Mouse (Mus musculus) stomach, postnatal 0 days (tissue): ENCODE measurements at regions not wholly inside any gene's neighbourhood (a gene's known extent, or its start where the extent isn't known, plus 50 kb on each side); places are given as distances from the start of the nearest gene placed in this dataset.

ENCODE experiments used
- ATAC-seq: fragments of 200-750 bp; cut with Nextera tagmentation; 2 replicates; pipeline ENCODE4 v1.8.0; 2017; ENCODE audit not compliant: low FRiP score, low TSS enrichment
- DNase-seq: peaks from one replicate; pipeline ENCODE4 v3.0.0-alpha.2; 2016; ENCODE audit warnings: low spot score
- H3K27ac ChIP-seq: fragments of 300-500 bp; sonication (generic); replicated peaks from 2 replicates; pipeline ENCODE4 v1.5.1; 2014; ENCODE audit warnings: mild to moderate bottlenecking, control low read depth
- H3K27me3 ChIP-seq: fragments of 300-500 bp; sonication (generic); 2 replicates; pipeline ENCODE4 v1.6.1; 2014; ENCODE audit warnings: low read length; ENCODE audit not compliant: control insufficient read depth, insufficient read depth
- H3K36me3 ChIP-seq: fragments of 300-500 bp; sonication (generic); 2 replicates; pipeline ENCODE4 v1.6.1; 2014; ENCODE audit warnings: low read length, mixed read lengths; ENCODE audit not compliant: control insufficient read depth, insufficient read depth
- H3K4me1 ChIP-seq: fragments of 300-500 bp; sonication (generic); replicated peaks from 2 replicates; pipeline ENCODE4 v1.6.1; 2014; ENCODE audit warnings: antibody characterized with exemption; ENCODE audit not compliant: control insufficient read depth, insufficient read depth
- H3K4me2 ChIP-seq: fragments of 300-500 bp; sonication (generic); replicated peaks from 2 replicates; pipeline ENCODE4 v1.6.1; 2014; ENCODE audit warnings: low read depth, mild to moderate bottlenecking, control low read depth, moderate library complexity
- H3K4me3 ChIP-seq: fragments of 300-500 bp; sonication (generic); 2 replicates; pipeline ENCODE4 v1.5.1; 2014; ENCODE audit warnings: low read depth, low read length, control low read depth
- H3K9ac ChIP-seq: fragments of 300-500 bp; sonication (generic); 2 replicates; pipeline ENCODE4 v1.6.1; 2014; ENCODE audit warnings: mild to moderate bottlenecking, low read length, control low read depth, mixed read lengths
- H3K9me3 ChIP-seq: fragments of 300-500 bp; sonication (generic); 2 replicates; pipeline ENCODE4 v1.6.1; 2016; ENCODE audit warnings: low read length; ENCODE audit not compliant: control insufficient read depth
- CTCF ChIP-seq: IDR thresholded peaks from 2 replicates; pipeline ENCODE4 v1.5.1; 2016; ENCODE audit warnings: antibody characterized with exemption, low read depth, mild to moderate bottlenecking, moderate library complexity
- EP300 ChIP-seq: optimal IDR thresholded peaks from 2 replicates; pipeline ENCODE3; 2016; ENCODE audit warnings: antibody characterized with exemption
- WGBS: fragments of 180-500 bp; shearing (Covaris S2); extraction: QIAGEN DNeasy Blood & Tissue Kit; methylation state at CpG from one replicate; pipeline ENCODE4 v1.1.7; 2014; 5-methylcytosine and 5-hydroxymethylcytosine counted together

DNA sequence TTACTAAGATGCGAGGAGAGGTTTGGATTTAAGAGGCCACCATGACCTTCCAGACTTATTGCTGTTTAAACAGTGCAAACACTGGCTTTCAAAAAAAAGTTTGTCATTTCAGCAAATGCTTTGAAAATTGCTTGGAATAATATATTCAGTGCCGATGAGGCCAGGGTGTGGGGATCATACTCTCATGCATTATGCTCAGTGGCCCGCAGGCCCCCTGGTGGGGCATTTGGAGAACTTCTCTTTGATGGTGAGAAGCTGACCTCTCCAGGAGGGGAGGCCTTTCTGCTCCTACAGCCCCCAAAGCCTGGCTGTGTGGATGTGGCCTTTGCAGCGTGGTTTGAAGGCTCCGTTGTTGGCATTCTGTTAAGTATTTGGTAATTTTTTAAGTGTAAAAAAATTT is 138.1 kb upstream of the Pitx1 start:
- Histone ChIP-seq H3K27me3 (no peaks in the 10 kb centered on the region), H3K4me2 (peak overlapping the region; percentile 26), H3K9ac (no peak overlapping the region), H3K27ac (peak overlapping the region; percentile 74), H3K4me1 (peaks cover 14% of the 10 kb centered on the region), H3K36me3 (no peaks in the 10 kb centered on the region), H3K9me3 (no peaks in the 10 kb centered on the region), H3K4me3 (0 out of 2 replicates have a peak overlapping the region, but pooled peaks have one; percentile 13)
- ATAC-seq (no peak; the same call in 1 of the 2 replicates), DNase-seq (peak; percentile 50)
- TF ChIP-seq EP300 (no peak), CTCF (peak; percentile 82)
- 43% methylated on average over 5 of the region's 5 CpGs for WGBS

DNA sequence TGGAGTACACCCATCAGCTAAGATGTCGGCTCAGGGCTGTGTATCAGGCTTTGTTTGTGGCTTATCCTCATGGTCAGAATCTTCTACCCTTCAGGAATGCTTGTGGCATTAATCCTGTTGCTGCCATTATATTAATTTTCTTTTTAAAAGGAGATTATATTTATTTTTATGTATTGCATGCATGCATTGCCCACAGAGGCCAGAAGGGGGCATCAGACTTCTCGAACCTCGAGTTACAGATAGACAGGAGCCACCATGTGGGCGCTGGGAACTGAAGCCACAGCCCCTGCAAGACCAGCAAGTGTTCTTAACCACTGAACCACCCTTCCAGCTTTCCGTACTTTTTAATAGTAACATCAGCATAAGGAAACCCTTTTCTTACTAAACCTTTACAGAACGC is 134.7 kb upstream of the Pitx1 start:
- Histone ChIP-seq H3K4me1 (peaks cover 1% of the 10 kb centered on the region; the same call in 1 of the 2 replicates), H3K9me3 (no peaks in the 10 kb centered on the region), H3K4me3 (no peak overlapping the region), H3K27me3 (no peaks in the 10 kb centered on the region), H3K36me3 (no peaks in the 10 kb centered on the region), H3K9ac (no peak overlapping the region), H3K4me2 (no peak overlapping the region), H3K27ac (no peak overlapping the region)
- DNase-seq = no peak
- TF ChIP-seq EP300 (no peak), CTCF (peak; percentile 38)
- WGBS = 88% methylated on average over 6 of the region's 6 CpGs
- ATAC-seq = no peak

DNA sequence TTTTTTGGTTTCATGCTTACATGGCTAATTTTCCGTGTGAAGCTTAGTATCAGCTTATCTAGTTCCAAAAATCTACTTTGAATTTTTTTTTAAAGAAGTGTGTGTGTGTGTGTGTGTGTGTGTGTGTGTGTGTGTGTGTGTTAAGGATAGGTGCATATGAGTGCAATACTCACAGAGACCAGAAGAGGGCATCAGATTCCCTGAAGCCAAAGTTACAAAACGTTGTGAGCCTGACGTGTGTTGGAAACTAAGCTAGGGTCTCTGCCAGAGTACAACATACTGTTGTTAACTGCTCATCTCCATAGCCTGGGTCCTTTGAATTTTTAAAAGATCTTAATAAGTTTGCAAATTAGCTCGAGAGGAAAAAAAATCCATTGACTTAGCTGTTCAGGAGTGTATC is 133.5 kb upstream of the Pitx1 start:
- DNase-seq (no peak), ATAC-seq (no peak)
- Histone ChIP-seq H3K4me3 (no peak overlapping the region), H3K36me3 (no peaks in the 10 kb centered on the region), H3K4me2 (no peak overlapping the region), H3K9me3 (no peaks in the 10 kb centered on the region), H3K27ac (no peak overlapping the region), H3K27me3 (no peaks in the 10 kb centered on the region), H3K9ac (no peak overlapping the region), H3K4me1 (0 out of 2 replicates have a peak, but pooled peaks cover 2% of the 10 kb centered on the region)
- TF ChIP-seq EP300 (no peak), CTCF (peak; percentile 50)
- 91% methylated on average over 4 of the region's 4 CpGs for WGBS

DNA sequence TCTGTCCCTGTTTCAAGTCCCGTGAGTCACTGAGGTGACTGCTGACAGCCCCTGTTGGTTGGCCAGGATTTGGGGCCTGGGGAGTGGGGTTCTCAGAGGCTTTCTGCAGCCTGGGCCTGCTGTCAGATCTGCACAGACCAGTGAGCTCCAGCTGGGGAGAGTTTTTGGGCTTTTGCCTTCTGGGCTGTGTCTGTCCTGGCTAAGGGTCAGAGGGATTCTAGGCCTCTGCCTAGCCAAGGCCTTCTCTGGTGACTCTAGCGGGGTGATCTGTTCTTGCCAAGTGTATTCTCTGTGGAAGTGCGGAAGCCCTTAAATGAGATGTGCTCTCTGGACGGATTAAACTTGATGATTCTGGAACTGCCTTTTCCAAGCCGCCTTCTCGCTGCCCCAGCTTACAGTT is 131.2 kb upstream of the Pitx1 start:
- Histone ChIP-seq H3K36me3 (no peaks in the 10 kb centered on the region), H3K4me3 (no peak overlapping the region), H3K27me3 (no peaks in the 10 kb centered on the region), H3K4me2 (no peak overlapping the region), H3K4me1 (0 out of 2 replicates have a peak, but pooled peaks cover 2% of the 10 kb centered on the region), H3K9ac (0 out of 2 replicates have a peak overlapping the region, but pooled peaks have one; percentile 32), H3K9me3 (no peaks in the 10 kb centered on the region), H3K27ac (peak overlapping the region; percentile 56)
- no peak for TF ChIP-seq EP300
- TF ChIP-seq CTCF = no peak
- 47% methylated on average over 6 of the region's 6 CpGs for WGBS
- no peak; the same call in 1 of the 2 replicates for ATAC-seq
- DNase-seq = no peak

DNA sequence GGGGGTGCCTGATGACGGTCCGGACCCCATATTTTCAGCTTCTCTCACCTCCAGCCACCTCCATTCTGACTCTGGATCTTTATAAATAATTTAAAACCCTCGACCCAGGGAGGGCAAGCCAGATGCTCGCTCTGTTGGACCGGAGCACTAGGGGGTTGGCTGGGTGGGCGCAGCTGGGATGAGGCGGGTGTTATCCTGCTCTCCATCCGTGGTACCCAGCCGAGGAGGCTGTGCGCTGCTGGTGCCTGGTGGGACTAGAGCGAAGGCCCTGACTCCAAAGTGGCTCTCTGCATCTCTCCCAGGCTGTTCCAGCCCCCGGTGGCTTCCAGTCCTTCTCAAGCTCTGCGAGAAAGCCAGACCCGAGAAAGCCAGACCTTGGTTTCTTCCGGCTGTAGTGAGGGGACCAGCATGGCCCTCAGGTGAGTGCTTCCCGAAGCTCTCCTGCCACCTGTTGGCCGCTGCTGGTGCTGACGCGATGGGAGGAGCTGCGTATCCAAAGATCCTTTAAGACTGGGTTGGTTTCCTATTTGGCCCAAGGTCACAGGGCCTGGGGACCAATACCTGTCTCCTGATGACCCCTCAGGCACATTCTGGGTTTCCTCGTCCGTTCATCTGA is 127.1 kb upstream of the Pitx1 start:
- Histone ChIP-seq H3K4me1 (0 out of 2 replicates have a peak, but pooled peaks cover 2% of the 10 kb centered on the region), H3K9me3 (no peaks in the 10 kb centered on the region), H3K36me3 (no peaks in the 10 kb centered on the region), H3K27ac (peak overlapping the region; percentile 88), H3K27me3 (no peaks in the 10 kb centered on the region), H3K4me3 (peak overlapping the region; percentile 35), H3K4me2 (peak overlapping the region; percentile 74), H3K9ac (peak overlapping the region; percentile 70)
- 8% methylated on average over 22 of the region's 22 CpGs for whole genome bisulfite sequencing
- DNase-seq = peak; percentile 91
- ATAC-seq = peak; percentile 80
- TF ChIP-seq EP300 (no peak), CTCF (peak; percentile 96)

DNA sequence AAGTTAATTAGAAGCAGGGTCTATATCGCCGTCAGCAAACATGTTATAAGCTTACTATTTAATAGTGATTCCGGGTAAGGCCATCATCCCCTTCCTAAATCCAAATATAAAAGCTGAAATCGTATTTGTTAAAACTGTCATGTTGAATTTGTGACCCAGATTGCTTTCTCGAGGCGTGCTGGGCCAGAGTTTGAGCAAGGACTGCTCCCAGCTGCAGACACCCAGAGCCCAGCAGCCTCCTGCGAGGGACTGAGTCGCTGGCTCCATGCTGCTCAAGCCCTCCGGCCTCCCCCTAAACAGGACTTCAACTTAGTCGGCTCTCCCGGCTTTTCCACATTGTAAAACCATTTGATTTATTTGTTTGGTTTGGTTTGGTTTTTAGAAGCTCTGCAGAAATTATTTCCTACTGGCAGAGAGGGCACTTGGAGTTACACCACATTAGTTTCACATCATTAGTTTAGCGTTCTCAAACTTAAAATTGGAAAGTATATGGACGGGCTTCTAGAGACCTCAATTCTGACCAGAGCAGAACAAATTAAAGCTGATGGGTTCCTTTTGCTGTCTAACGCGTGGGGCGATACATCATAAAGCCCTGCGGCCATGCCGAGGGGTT is 126.4 kb upstream of the Pitx1 start:
- DNase-seq = no peak
- Histone ChIP-seq H3K4me3 (peak overlapping the region; percentile 35), H3K36me3 (no peaks in the 10 kb centered on the region), H3K27me3 (no peaks in the 10 kb centered on the region), H3K9ac (peak overlapping the region; percentile 70), H3K4me2 (peak overlapping the region; percentile 74), H3K4me1 (0 out of 2 replicates have a peak, but pooled peaks cover 2% of the 10 kb centered on the region), H3K9me3 (no peaks in the 10 kb centered on the region), H3K27ac (peak overlapping the region; percentile 88)
- ATAC-seq = no peak
- TF ChIP-seq CTCF (no peak), EP300 (no peak)
- WGBS = 27% methylated on average over 18 of the region's 18 CpGs
